Mouse (Mus musculus) central nervous system, embryonic 11.5 days (tissue): ENCODE data around the gene Msi1. TPM values are rescaled to one million over a fixed set of nuclear protein-coding genes. Genes with fewer than 3 reads are reported as not detected.

Experiments used
- polyA plus RNA-seq: library from polyadenylated mRNA; depleted of rRNA; stranded (reverse); fragments of >200 nt; gene quantifications from 2 replicates; pipeline ENCODE4 v1.2.3, GENCODE M21; 2012; rRNA removed

The Msi1 gene
- polyA plus RNA-seq: 280 and 494 TPM in 2 replicates

GRCm38 (mm10) chr5:115429359-115430186, at the start of gene Msi1:
TSS of gene Msi1 (plus strand) at chr5:115429599.

GRCm38 (mm10) chr5:115465642-115466420, 36.4 kb downstream of the Msi1 start, which contains the start of gene Pla2g1b:
TSS of gene Pla2g1b (plus strand) at chr5:115466262.

GRCm38 (mm10) chr5:115483947-115484920, 54.8 kb downstream of the Msi1 start, which contains the start of gene Sirt4:
TSS of gene Sirt4 (minus strand) at chr5:115484725.

Other genes with a start within 250 kb of the Msi1 start
- 10.5 and 12.7 TPM in 2 replicates for gene Cabp1, start 235.2 kb upstream of the Msi1 start, polyA plus RNA-seq
- gene Pop5, start 193.8 kb upstream of the Msi1 start, polyA plus RNA-seq: 50.2 and 81.4 TPM in 2 replicates
- 162 and 230 TPM in 2 replicates for gene Rnf10, start 156.7 kb upstream of the Msi1 start, polyA plus RNA-seq
- gene Coq5, start 149.9 kb upstream of the Msi1 start, polyA plus RNA-seq: 21.4 and 25.2 TPM in 2 replicates
- gene Dynll1, start 128.6 kb upstream of the Msi1 start, polyA plus RNA-seq: 765 and 1,078 TPM in 2 replicates
- gene Srsf9, start 102.4 kb upstream of the Msi1 start, polyA plus RNA-seq: 179 and 226 TPM in 2 replicates
- 21.5 and 27.9 TPM in 2 replicates for gene Gatc, start 88.4 kb upstream of the Msi1 start, polyA plus RNA-seq
- gene Triap1, start 88.4 kb upstream of the Msi1 start, polyA plus RNA-seq: 31.4 and 31.6 TPM in 2 replicates
- 811 and 1,449 TPM in 2 replicates for gene Cox6a1, start 80.6 kb upstream of the Msi1 start, polyA plus RNA-seq
- not detected in 2 replicates for gene Pla2g1b, start 36.7 kb downstream of the Msi1 start, polyA plus RNA-seq
- 41.7 and 58.3 TPM in 2 replicates for gene Sirt4, start 55.1 kb downstream of the Msi1 start, polyA plus RNA-seq
- 35.1 and 46.8 TPM in 2 replicates for gene Pxn, start 77.1 kb downstream of the Msi1 start, polyA plus RNA-seq
- gene Rplp0, start 129.9 kb downstream of the Msi1 start, polyA plus RNA-seq: 2,245 and 2,728 TPM in 2 replicates
- gene Gcn1l1, start 135.7 kb downstream of the Msi1 start, polyA plus RNA-seq: 49.0 and 56.7 TPM in 2 replicates
- 56.2 and 63.9 TPM in 2 replicates for gene Rab35, start 202.3 kb downstream of the Msi1 start, polyA plus RNA-seq